Mouse (Mus musculus): ENCODE measurements at regions not wholly inside any gene's neighbourhood (a gene's known extent, or its start where the extent isn't known, plus 50 kb on each side); places are given as distances from the start of the nearest gene placed in this dataset.

GRCm38 (mm10) chr9:115534198-115534597 is 224.0 kb upstream of the Stt3b start:
- no peak overlapping the region for H3K4me2 ChIP-seq (replicated peaks; ENCODE audit: low read depth, low read length)
- 42% methylated on average over 3 of the region's 3 CpGs for WGBS
- no peaks in the 10 kb centered on the region for H3K9me3 ChIP-seq (ENCODE audit: control insufficient read depth, low read length)
- no peak overlapping the region for H3K4me3 ChIP-seq (ENCODE audit: low read depth, low read length)
- no peak overlapping the region for H3K9ac ChIP-seq (ENCODE audit: low read depth, low read length)
- no peaks in the 10 kb centered on the region for H3K27me3 ChIP-seq (ENCODE audit: control insufficient read depth, insufficient read depth, low read length)
- H3K27ac ChIP-seq (ENCODE audit: low read depth, low read length) = no peak overlapping the region
- ATAC-seq (ENCODE audit: low FRiP score) = no peak
- DNase-seq (ENCODE audit: low spot score) = no peak
- H3K4me1 ChIP-seq (replicated peaks; ENCODE audit: control insufficient read depth, insufficient read depth, low read length) = no peaks in the 10 kb centered on the region
- H3K36me3 ChIP-seq (ENCODE audit: control insufficient read depth, insufficient read depth, low read length) = no peaks in the 10 kb centered on the region

GRCm38 (mm10) chr9:115543665-115544064 is 233.4 kb upstream of the Stt3b start:
- no peak for ATAC-seq (ENCODE audit: low FRiP score)
- Histone ChIP-seq H3K27me3 (ENCODE audit: control insufficient read depth, insufficient read depth, low read length) (no peaks in the 10 kb centered on the region), H3K4me2 (replicated peaks; ENCODE audit: low read depth, low read length) (no peak overlapping the region), H3K9me3 (ENCODE audit: control insufficient read depth, low read length) (no peaks in the 10 kb centered on the region), H3K4me1 (replicated peaks; ENCODE audit: control insufficient read depth, insufficient read depth, low read length) (no peaks in the 10 kb centered on the region), H3K27ac (ENCODE audit: low read depth, low read length) (no peak overlapping the region), H3K36me3 (ENCODE audit: control insufficient read depth, insufficient read depth, low read length) (no peaks in the 10 kb centered on the region), H3K4me3 (ENCODE audit: low read depth, low read length) (no peak overlapping the region), H3K9ac (ENCODE audit: low read depth, low read length) (no peak overlapping the region)
- 74% methylated on average over 9 of the region's 9 CpGs for WGBS
- DNase-seq (ENCODE audit: low spot score) = no peak

GRCm38 (mm10) chr9:115545178-115545577 is 235.0 kb upstream of the Stt3b start:
- no peak overlapping the region for H3K9ac ChIP-seq (ENCODE audit: low read depth, low read length)
- no peak overlapping the region for H3K4me2 ChIP-seq (replicated peaks; ENCODE audit: low read depth, low read length)
- 94% methylated on average over 4 of the region's 4 CpGs for WGBS
- DNase-seq (ENCODE audit: low spot score) (no peak), ATAC-seq (ENCODE audit: low FRiP score) (no peak)
- no peaks in the 10 kb centered on the region for H3K9me3 ChIP-seq (ENCODE audit: control insufficient read depth, low read length)
- no peak overlapping the region for H3K27ac ChIP-seq (ENCODE audit: low read depth, low read length)
- H3K36me3 ChIP-seq (ENCODE audit: control insufficient read depth, insufficient read depth, low read length) = no peaks in the 10 kb centered on the region
- no peaks in the 10 kb centered on the region for H3K27me3 ChIP-seq (ENCODE audit: control insufficient read depth, insufficient read depth, low read length)
- H3K4me3 ChIP-seq (ENCODE audit: low read depth, low read length) = no peak overlapping the region
- no peaks in the 10 kb centered on the region for H3K4me1 ChIP-seq (replicated peaks; ENCODE audit: control insufficient read depth, insufficient read depth, low read length)

GRCm38 (mm10) chr9:115545792-115546191 is 235.6 kb upstream of the Stt3b start:
- no peaks in the 10 kb centered on the region for H3K27me3 ChIP-seq (ENCODE audit: control insufficient read depth, insufficient read depth, low read length)
- no peak overlapping the region for H3K9ac ChIP-seq (ENCODE audit: low read depth, low read length)
- DNase-seq (ENCODE audit: low spot score) (no peak), ATAC-seq (ENCODE audit: low FRiP score) (no peak)
- H3K4me1 ChIP-seq (replicated peaks; ENCODE audit: control insufficient read depth, insufficient read depth, low read length) = no peaks in the 10 kb centered on the region
- no peak overlapping the region for H3K4me2 ChIP-seq (replicated peaks; ENCODE audit: low read depth, low read length)
- no peaks in the 10 kb centered on the region for H3K9me3 ChIP-seq (ENCODE audit: control insufficient read depth, low read length)
- 56% methylated on average over 2 of the region's 2 CpGs for WGBS
- H3K4me3 ChIP-seq (ENCODE audit: low read depth, low read length) = no peak overlapping the region
- H3K36me3 ChIP-seq (ENCODE audit: control insufficient read depth, insufficient read depth, low read length) = no peaks in the 10 kb centered on the region
- no peak overlapping the region for H3K27ac ChIP-seq (ENCODE audit: low read depth, low read length)

- ATAC-seq (ENCODE audit: low FRiP score) = no peak
- Histone ChIP-seq H3K9me3 (ENCODE audit: control insufficient read depth, low read length) (no peaks in the 10 kb centered on the region), H3K4me1 (replicated peaks; ENCODE audit: control insufficient read depth, insufficient read depth, low read length) (no peaks in the 10 kb centered on the region), H3K9ac (ENCODE audit: low read depth, low read length) (no peak overlapping the region), H3K36me3 (ENCODE audit: control insufficient read depth, insufficient read depth, low read length) (no peaks in the 10 kb centered on the region), H3K4me2 (replicated peaks; ENCODE audit: low read depth, low read length) (no peak overlapping the region), H3K27ac (ENCODE audit: low read depth, low read length) (no peak overlapping the region), H3K27me3 (ENCODE audit: control insufficient read depth, insufficient read depth, low read length) (no peaks in the 10 kb centered on the region), H3K4me3 (ENCODE audit: low read depth, low read length) (no peak overlapping the region)
- DNase-seq (ENCODE audit: low spot score) = peak; percentile 24
- 63% methylated on average over 8 of the region's 8 CpGs for WGBS
These were observed 237.6 kb upstream of the Stt3b start for GRCm38 (mm10) chr9:115547625-115548325.

GRCm38 (mm10) chr9:115548722-115549349 is 238.6 kb upstream of the Stt3b start:
- no peaks in the 10 kb centered on the region for H3K27me3 ChIP-seq (ENCODE audit: control insufficient read depth, insufficient read depth, low read length)
- no peak overlapping the region for H3K4me3 ChIP-seq (ENCODE audit: low read depth, low read length)
- no peaks in the 10 kb centered on the region for H3K36me3 ChIP-seq (ENCODE audit: control insufficient read depth, insufficient read depth, low read length)
- H3K9ac ChIP-seq (ENCODE audit: low read depth, low read length) = no peak overlapping the region
- no peaks in the 10 kb centered on the region for H3K9me3 ChIP-seq (ENCODE audit: control insufficient read depth, low read length)
- ATAC-seq (ENCODE audit: low FRiP score) (no peak), DNase-seq (ENCODE audit: low spot score) (no peak)
- no peaks in the 10 kb centered on the region for H3K4me1 ChIP-seq (replicated peaks; ENCODE audit: control insufficient read depth, insufficient read depth, low read length)
- H3K27ac ChIP-seq (ENCODE audit: low read depth, low read length) = no peak overlapping the region
- WGBS = 53% methylated on average over 8 of the region's 8 CpGs
- H3K4me2 ChIP-seq (replicated peaks; ENCODE audit: low read depth, low read length) = no peak overlapping the region

DNA sequence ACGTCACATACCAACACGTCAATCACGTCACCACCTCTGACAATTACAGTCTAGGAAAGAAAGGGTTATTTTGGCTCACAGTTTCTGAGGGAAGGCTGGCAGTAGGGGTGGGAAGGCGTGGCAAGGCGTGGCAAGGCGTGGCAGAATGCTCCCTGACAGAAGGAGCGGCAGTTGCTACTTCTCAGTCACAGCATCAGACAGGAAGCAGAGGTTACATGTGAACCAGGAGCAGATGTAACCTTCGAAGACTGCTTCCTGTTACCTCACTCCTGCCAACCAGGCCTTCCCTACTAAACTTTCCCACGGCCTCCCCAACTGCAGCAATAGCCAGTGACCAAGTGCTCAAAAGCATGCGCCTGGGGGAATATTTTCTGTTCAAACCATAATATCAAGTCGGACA is 240.9 kb upstream of the Stt3b start:
- no peaks in the 10 kb centered on the region for H3K36me3 ChIP-seq (ENCODE audit: control insufficient read depth, insufficient read depth, low read length)
- H3K9me3 ChIP-seq (ENCODE audit: control insufficient read depth, low read length) = no peaks in the 10 kb centered on the region
- 88% methylated on average over 11 of the region's 11 CpGs for WGBS
- no peaks in the 10 kb centered on the region for H3K27me3 ChIP-seq (ENCODE audit: control insufficient read depth, insufficient read depth, low read length)
- no peaks in the 10 kb centered on the region for H3K4me1 ChIP-seq (replicated peaks; ENCODE audit: control insufficient read depth, insufficient read depth, low read length)
- H3K9ac ChIP-seq (ENCODE audit: low read depth, low read length) = no peak overlapping the region
- H3K27ac ChIP-seq (ENCODE audit: low read depth, low read length) = no peak overlapping the region
- no peak for ATAC-seq (ENCODE audit: low FRiP score)
- H3K4me3 ChIP-seq (ENCODE audit: low read depth, low read length) = no peak overlapping the region
- no peak overlapping the region for H3K4me2 ChIP-seq (replicated peaks; ENCODE audit: low read depth, low read length)
- no peak for DNase-seq (ENCODE audit: low spot score)

DNA sequence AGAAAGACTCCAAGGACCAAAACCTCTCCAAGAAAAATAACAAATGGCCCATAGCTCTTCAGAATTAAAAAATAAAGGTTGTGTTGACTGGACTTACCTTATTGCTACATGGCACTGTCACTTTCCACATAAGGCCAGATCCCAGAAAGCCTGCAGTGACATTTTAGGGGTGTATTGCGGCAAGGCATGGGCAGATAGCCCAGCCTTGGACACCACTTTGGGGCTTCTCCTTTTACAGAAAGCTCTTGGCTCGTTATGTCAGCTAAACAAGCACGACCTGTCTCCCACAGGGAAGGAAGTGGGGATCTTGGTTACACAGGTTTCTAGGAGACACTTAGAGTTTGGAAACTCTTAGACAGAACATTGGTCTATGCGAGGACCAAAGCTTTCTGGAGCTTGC is 241.3 kb upstream of the Stt3b start:
- ATAC-seq (ENCODE audit: low FRiP score) = no peak
- 79% methylated on average over 4 of the region's 4 CpGs for WGBS
- no peaks in the 10 kb centered on the region for H3K9me3 ChIP-seq (ENCODE audit: control insufficient read depth, low read length)

GRCm38 (mm10) chr9:115558131-115558530 is 247.9 kb upstream of the Stt3b start:
- no peak for ATAC-seq (ENCODE audit: low FRiP score)
- Histone ChIP-seq H3K4me2 (replicated peaks; ENCODE audit: low read depth, low read length) (no peak overlapping the region), H3K36me3 (ENCODE audit: control insufficient read depth, insufficient read depth, low read length) (no peaks in the 10 kb centered on the region), H3K27me3 (ENCODE audit: control insufficient read depth, insufficient read depth, low read length) (no peaks in the 10 kb centered on the region), H3K27ac (ENCODE audit: low read depth, low read length) (no peak overlapping the region), H3K9ac (ENCODE audit: low read depth, low read length) (no peak overlapping the region), H3K4me1 (replicated peaks; ENCODE audit: control insufficient read depth, insufficient read depth, low read length) (no peaks in the 10 kb centered on the region), H3K4me3 (ENCODE audit: low read depth, low read length) (no peak overlapping the region), H3K9me3 (ENCODE audit: control insufficient read depth, low read length) (no peaks in the 10 kb centered on the region)
- 92% methylated on average over 7 of the region's 7 CpGs for WGBS
- no peak for DNase-seq (ENCODE audit: low spot score)

More for the DNA sequence above, 241.3 kb upstream of the Stt3b start:
- H3K27ac ChIP-seq (ENCODE audit: low read depth, low read length) = no peak overlapping the region
- no peaks in the 10 kb centered on the region for H3K36me3 ChIP-seq (ENCODE audit: control insufficient read depth, insufficient read depth, low read length)
- H3K4me3 ChIP-seq (ENCODE audit: low read depth, low read length) = no peak overlapping the region
- no peak overlapping the region for H3K4me2 ChIP-seq (replicated peaks; ENCODE audit: low read depth, low read length)
- no peak for DNase-seq (ENCODE audit: low spot score)
- no peaks in the 10 kb centered on the region for H3K27me3 ChIP-seq (ENCODE audit: control insufficient read depth, insufficient read depth, low read length)
- H3K9ac ChIP-seq (ENCODE audit: low read depth, low read length) = no peak overlapping the region
- no peaks in the 10 kb centered on the region for H3K4me1 ChIP-seq (replicated peaks; ENCODE audit: control insufficient read depth, insufficient read depth, low read length)

Measured in hindbrain, embryonic 11.5 days (tissue).